Mouse (Mus musculus): ENCODE results near the gene Aldh8a1. TPM values are rescaled to one million over a fixed set of nuclear protein-coding genes. Genes with fewer than 3 reads are reported as not detected.

Gene Aldh8a1
- polyA plus RNA-seq, 1 experiment from 2014 or later, result not detected

- Histone ChIP-seq H3K36me3 (ENCODE audit: insufficient read depth) (no peaks in the 10 kb centered on the region), H3K27ac (ENCODE audit: low read depth) (no peak overlapping the region), H3K4me3 (ENCODE audit: low read depth, low read length) (no peak overlapping the region), H3K4me1 (ENCODE audit: insufficient read depth) (no peaks in the 10 kb centered on the region), H3K4me2 (no peak overlapping the region), H3K9me3 (ENCODE audit: low read depth, low read length) (no peaks in the 10 kb centered on the region), H3K27me3 (ENCODE audit: insufficient read depth, low read length) (no peaks in the 10 kb centered on the region), H3K9ac (no peak overlapping the region)
- TF ChIP-seq CTCF (IDR thresholded peaks at IDR 0.05; ENCODE audit: low read depth), result no peak
- DNase-seq, result no peak
- no peak for ATAC-seq (ENCODE audit: insufficient read depth)
- WGBS, result 89% methylated on average over 5 of the region's 5 CpGs
These were observed 39.1 kb downstream of the Aldh8a1 start for GRCm38 (mm10) chr10:21416184-21416583.

GRCm38 (mm10) chr10:21419188-21419587 is 42.1 kb downstream of the Aldh8a1 start:
- no peak overlapping the region for H3K4me2 ChIP-seq
- DNase-seq (no peak), ATAC-seq (ENCODE audit: insufficient read depth) (no peak)
- H3K27ac ChIP-seq (ENCODE audit: low read depth), result no peak overlapping the region
- no peaks in the 10 kb centered on the region for H3K4me1 ChIP-seq (ENCODE audit: insufficient read depth)
- H3K9ac ChIP-seq, result no peak overlapping the region
- H3K27me3 ChIP-seq (ENCODE audit: insufficient read depth, low read length), result no peaks in the 10 kb centered on the region
- H3K9me3 ChIP-seq (ENCODE audit: low read depth, low read length), result no peaks in the 10 kb centered on the region
- no peak overlapping the region for H3K4me3 ChIP-seq (ENCODE audit: low read depth, low read length)
- 81% methylated on average over 14 of the region's 14 CpGs for WGBS
- no peak for TF ChIP-seq CTCF (IDR thresholded peaks at IDR 0.05; ENCODE audit: low read depth)
- H3K36me3 ChIP-seq (ENCODE audit: insufficient read depth), result no peaks in the 10 kb centered on the region

GRCm38 (mm10) chr10:21420457-21421424 is 43.6 kb downstream of the Aldh8a1 start:
- Histone ChIP-seq H3K4me1 (ENCODE audit: insufficient read depth) (no peaks in the 10 kb centered on the region), H3K4me2 (no peak overlapping the region), H3K27me3 (ENCODE audit: insufficient read depth, low read length) (no peaks in the 10 kb centered on the region), H3K9me3 (ENCODE audit: low read depth, low read length) (no peaks in the 10 kb centered on the region), H3K27ac (ENCODE audit: low read depth) (no peak overlapping the region), H3K4me3 (ENCODE audit: low read depth, low read length) (no peak overlapping the region), H3K9ac (no peak overlapping the region), H3K36me3 (ENCODE audit: insufficient read depth) (no peaks in the 10 kb centered on the region)
- WGBS, result 54% methylated on average over 24 of the region's 24 CpGs
- ATAC-seq (ENCODE audit: insufficient read depth) (no peak), DNase-seq (peak; percentile 64)
- TF ChIP-seq CTCF (IDR thresholded peaks at IDR 0.05; ENCODE audit: low read depth), result peak; percentile 65

GRCm38 (mm10) chr10:21426515-21426914 is 49.4 kb downstream of the Aldh8a1 start:
- H3K27me3 ChIP-seq (ENCODE audit: insufficient read depth, low read length), result no peaks in the 10 kb centered on the region
- WGBS, result 53% methylated on average over 3 of the region's 3 CpGs
- ATAC-seq (ENCODE audit: insufficient read depth) (no peak), DNase-seq (no peak)
- no peak overlapping the region for H3K4me3 ChIP-seq (ENCODE audit: low read depth, low read length)
- H3K4me2 ChIP-seq, result no peak overlapping the region
- H3K27ac ChIP-seq (ENCODE audit: low read depth), result no peak overlapping the region
- no peak overlapping the region for H3K9ac ChIP-seq
- TF ChIP-seq CTCF (IDR thresholded peaks at IDR 0.05; ENCODE audit: low read depth), result no peak
- H3K4me1 ChIP-seq (ENCODE audit: insufficient read depth), result no peaks in the 10 kb centered on the region
- no peaks in the 10 kb centered on the region for H3K36me3 ChIP-seq (ENCODE audit: insufficient read depth)
- no peaks in the 10 kb centered on the region for H3K9me3 ChIP-seq (ENCODE audit: low read depth, low read length)

GRCm38 (mm10) chr10:21427996-21428395 is 50.9 kb downstream of the Aldh8a1 start:
- H3K9me3 ChIP-seq (ENCODE audit: low read depth, low read length), result no peaks in the 10 kb centered on the region
- no peak for DNase-seq
- no peaks in the 10 kb centered on the region for H3K36me3 ChIP-seq (ENCODE audit: insufficient read depth)
- H3K27ac ChIP-seq (ENCODE audit: low read depth), result no peak overlapping the region
- H3K4me3 ChIP-seq (ENCODE audit: low read depth, low read length), result no peak overlapping the region
- TF ChIP-seq CTCF (IDR thresholded peaks at IDR 0.05; ENCODE audit: low read depth), result no peak
- 64% methylated on average over 6 of the region's 6 CpGs for WGBS
- H3K4me2 ChIP-seq, result no peak overlapping the region
- no peaks in the 10 kb centered on the region for H3K4me1 ChIP-seq (ENCODE audit: insufficient read depth)
- H3K9ac ChIP-seq, result no peak overlapping the region
- ATAC-seq (ENCODE audit: insufficient read depth), result no peak
- no peaks in the 10 kb centered on the region for H3K27me3 ChIP-seq (ENCODE audit: insufficient read depth, low read length)

GRCm38 (mm10) chr10:21439268-21439667 is 62.2 kb downstream of the Aldh8a1 start:
- ATAC-seq (ENCODE audit: insufficient read depth), result no peak
- no peaks in the 10 kb centered on the region for H3K36me3 ChIP-seq (ENCODE audit: insufficient read depth)
- WGBS, result 61% methylated on average over 1 of the region's 1 CpGs

GRCm38 (mm10) chr10:21441020-21441419 is 63.9 kb downstream of the Aldh8a1 start:
- H3K27me3 ChIP-seq (ENCODE audit: insufficient read depth, low read length), result no peaks in the 10 kb centered on the region
- ATAC-seq (ENCODE audit: insufficient read depth), result no peak

More at GRCm38 (mm10) chr10:21439268-21439667, 62.2 kb downstream of the Aldh8a1 start:
- Histone ChIP-seq H3K4me2 (no peak overlapping the region), H3K4me3 (ENCODE audit: low read depth, low read length) (no peak overlapping the region), H3K27me3 (ENCODE audit: insufficient read depth, low read length) (no peaks in the 10 kb centered on the region), H3K27ac (ENCODE audit: low read depth) (no peak overlapping the region), H3K9ac (no peak overlapping the region), H3K4me1 (ENCODE audit: insufficient read depth) (peaks cover 4% of the 10 kb centered on the region; the same call in 1 of the 2 replicates), H3K9me3 (ENCODE audit: low read depth, low read length) (no peaks in the 10 kb centered on the region)
- DNase-seq, result no peak
- no peak for TF ChIP-seq CTCF (IDR thresholded peaks at IDR 0.05; ENCODE audit: low read depth)

More at GRCm38 (mm10) chr10:21441020-21441419, 63.9 kb downstream of the Aldh8a1 start:
- no peaks in the 10 kb centered on the region for H3K36me3 ChIP-seq (ENCODE audit: insufficient read depth)
- H3K4me2 ChIP-seq, result no peak overlapping the region
- H3K27ac ChIP-seq (ENCODE audit: low read depth), result no peak overlapping the region
- H3K4me1 ChIP-seq (ENCODE audit: insufficient read depth), result peaks cover 4% of the 10 kb centered on the region; the same call in 1 of the 2 replicates
- no peak overlapping the region for H3K4me3 ChIP-seq (ENCODE audit: low read depth, low read length)
- TF ChIP-seq CTCF (IDR thresholded peaks at IDR 0.05; ENCODE audit: low read depth), result no peak
- WGBS, result 29% methylated on average over 4 of the region's 4 CpGs
- H3K9me3 ChIP-seq (ENCODE audit: low read depth, low read length), result no peaks in the 10 kb centered on the region
- no peak overlapping the region for H3K9ac ChIP-seq
- DNase-seq, result no peak
